Mouse (Mus musculus) urinary bladder, postnatal 4 days (tissue): ENCODE measurements around the gene Cnga1.

Source experiments
- DNase-seq, 2 experiments: peaks; one replicate each; pipeline ENCODE4 v3.0.0; 2021 to 2022; ENCODE audit warnings: low spot score in 2 of 2

Cnga1 gene

GRCm38 (mm10) chr5:72644175-72644574 is at the start of gene Cnga1:
Gene Cnga1 (minus strand): TSS chr5:72644275.
- no peak for DNase-seq

DNA sequence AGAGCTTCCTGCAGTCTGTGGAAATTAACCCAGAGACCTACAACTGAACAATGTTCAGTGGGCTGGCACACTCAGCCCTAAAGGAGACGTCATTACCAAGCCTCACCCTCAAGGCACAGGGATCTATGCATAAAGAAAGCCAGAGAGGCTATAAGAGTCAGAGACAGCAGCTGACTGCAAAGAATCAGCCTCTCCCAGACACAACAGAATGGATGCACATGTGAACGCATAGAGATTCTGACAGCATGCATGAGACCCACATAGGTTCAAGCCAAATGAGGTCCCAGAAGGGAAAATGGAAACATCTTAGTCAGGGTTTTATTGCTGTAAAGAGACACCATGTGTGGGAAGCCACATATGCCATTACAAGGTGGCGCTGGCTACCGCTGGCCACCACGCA is 46.4 kb upstream of the Cnga1 start:
- DNase-seq = no peak

GRCm38 (mm10) chr5:72689556-72689955 is 45.5 kb upstream of the Cnga1 start:
- no peak for DNase-seq

DNA sequence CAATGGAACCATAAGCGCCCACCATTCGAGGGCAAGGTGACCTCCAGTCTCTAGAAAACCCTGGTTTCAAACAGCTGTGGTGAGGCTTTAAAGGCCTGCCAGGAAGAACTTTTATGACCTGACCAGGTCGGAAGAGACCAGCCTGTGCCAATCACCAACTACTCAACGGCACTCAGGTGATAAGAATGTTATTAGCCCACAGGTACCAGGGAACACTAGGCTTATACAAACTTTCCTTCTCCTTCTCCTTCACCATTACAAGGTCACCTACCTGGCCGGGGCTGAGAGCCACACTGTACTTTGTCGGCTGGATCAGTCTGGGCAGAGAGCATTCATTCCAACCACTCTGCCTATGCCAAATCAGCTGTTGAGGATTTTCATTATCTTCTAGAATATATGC is 37.4 kb upstream of the Cnga1 start:
- DNase-seq = no peak

GRCm38 (mm10) chr5:72674994-72675542 is 31.0 kb upstream of the Cnga1 start:
- DNase-seq = no peak

- DNase-seq = no peak
Measured at GRCm38 (mm10) chr5:72671017-72671699, 27.1 kb upstream of the Cnga1 start.

- no peak for DNase-seq
Measured at GRCm38 (mm10) chr5:72668351-72668750, 24.3 kb upstream of the Cnga1 start.

- DNase-seq = no peak
Measured at GRCm38 (mm10) chr5:72666428-72666827, 22.4 kb upstream of the Cnga1 start.

DNA sequence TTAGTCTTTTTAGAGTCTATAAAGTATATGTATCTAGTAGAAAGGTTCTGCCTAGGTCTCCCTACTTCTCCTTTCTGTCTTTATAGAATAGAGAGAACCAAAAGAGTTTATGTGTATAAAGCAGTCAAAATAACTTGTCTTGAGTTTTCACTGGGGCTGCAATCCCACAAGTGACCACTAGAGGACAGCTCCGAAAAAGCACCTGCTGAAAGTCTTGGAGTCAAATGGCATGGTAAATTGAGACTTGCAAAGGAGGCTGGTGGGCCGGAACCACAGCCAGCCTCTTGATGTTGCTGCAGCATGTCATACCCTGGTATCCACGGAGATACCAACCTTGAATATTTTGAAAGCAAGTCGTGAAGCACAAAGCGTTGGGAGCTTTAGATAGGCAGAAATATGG is 21.2 kb upstream of the Cnga1 start:
- DNase-seq = no peak

GRCm38 (mm10) chr5:72664854-72665253 is 20.8 kb upstream of the Cnga1 start:
- no peak for DNase-seq

GRCm38 (mm10) chr5:72664126-72664525 is 20.1 kb upstream of the Cnga1 start:
- no peak for DNase-seq

GRCm38 (mm10) chr5:72661051-72661781 is 17.1 kb upstream of the Cnga1 start:
- no peak for DNase-seq

DNA sequence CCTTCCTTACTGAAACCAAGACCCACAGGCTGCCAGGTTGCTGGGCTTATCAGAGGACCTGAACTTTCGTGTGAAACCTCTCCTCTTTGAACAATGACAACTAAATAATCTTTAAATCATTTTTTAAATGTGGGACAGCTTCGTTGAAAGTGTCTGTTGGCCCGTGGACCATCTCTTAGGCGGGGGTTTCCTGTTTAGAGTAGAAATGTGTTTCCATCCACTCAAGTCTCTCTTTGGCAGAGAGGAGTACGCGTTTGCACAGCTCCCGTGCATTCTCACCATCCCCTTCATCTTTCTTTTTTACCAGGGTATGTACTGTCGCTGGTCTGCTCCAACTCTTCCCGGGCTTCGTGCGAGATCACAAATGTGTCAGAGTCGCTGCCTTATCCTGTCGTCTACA is 14.3 kb upstream of the Cnga1 start:
- DNase-seq = no peak

DNA sequence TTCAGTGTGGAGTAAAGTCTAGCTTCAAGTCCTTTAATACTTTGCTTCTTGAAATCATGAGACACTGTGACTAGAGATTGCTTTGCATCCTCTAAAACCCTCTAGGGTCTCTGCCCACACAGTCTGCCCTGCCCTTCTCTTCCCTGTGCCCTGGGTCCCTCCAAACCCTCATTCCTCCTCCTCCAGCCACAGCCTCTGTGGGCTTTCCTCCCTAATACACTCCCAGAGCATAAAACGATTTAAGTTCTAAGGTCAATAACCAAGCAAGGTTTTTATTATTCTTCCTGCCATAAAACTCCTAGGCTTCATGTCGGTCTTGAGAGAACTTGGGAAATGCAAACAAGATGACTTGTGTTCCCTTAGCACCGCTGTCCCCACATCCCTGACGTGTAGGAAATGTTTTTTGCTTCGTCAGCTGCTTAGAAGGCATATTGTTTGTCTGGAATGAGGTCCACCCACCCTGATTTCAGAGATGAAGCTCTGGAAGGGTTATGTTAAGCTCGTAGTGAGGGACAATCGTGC is 12.3 kb upstream of the Cnga1 start:
- no peak for DNase-seq

DNA sequence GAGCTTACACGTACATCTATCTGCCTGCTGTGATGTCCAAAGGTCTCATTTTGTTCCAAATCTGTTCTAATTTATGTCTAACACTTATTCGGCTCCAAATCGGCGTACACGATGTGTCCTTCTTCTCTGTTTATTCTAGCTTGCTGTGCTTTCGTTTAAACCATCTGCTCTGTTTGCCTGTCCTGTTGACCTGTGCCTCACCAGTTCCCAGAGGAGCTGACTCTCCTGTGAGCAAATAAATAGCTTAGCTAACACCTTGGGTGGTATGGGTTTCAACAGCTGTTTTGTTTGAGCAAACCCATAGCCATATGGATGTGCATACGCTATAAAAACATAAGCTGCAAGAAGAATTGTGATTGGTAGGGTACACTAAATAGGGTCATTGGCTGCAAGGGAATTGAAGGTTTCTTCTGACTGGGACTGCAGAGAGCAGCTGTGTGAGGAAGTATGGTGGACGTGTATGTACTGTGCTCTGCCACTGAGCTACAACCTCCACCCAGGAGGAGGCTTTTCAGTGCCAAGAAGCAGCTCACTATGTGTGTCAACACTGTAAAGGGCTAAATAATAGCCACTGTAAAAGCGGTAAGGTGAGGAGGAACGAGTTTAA is 9.1 kb upstream of the Cnga1 start:
- peak in 1 of 2 experiments; percentile 2 for DNase-seq

- DNase-seq = no peak
Measured at GRCm38 (mm10) chr5:72648987-72649735, 5.1 kb upstream of the Cnga1 start.

- DNase-seq = peak in 1 of 2 experiments; percentile 55
Measured at GRCm38 (mm10) chr5:72647958-72648595, 4.0 kb upstream of the Cnga1 start.

- DNase-seq = peak; percentile 45 to 68
Measured at GRCm38 (mm10) chr5:72647418-72647907, 3.4 kb upstream of the Cnga1 start, which contains the start of gene Nipal1. Gene Nipal1 (plus strand): TSS chr5:72647795.

DNA sequence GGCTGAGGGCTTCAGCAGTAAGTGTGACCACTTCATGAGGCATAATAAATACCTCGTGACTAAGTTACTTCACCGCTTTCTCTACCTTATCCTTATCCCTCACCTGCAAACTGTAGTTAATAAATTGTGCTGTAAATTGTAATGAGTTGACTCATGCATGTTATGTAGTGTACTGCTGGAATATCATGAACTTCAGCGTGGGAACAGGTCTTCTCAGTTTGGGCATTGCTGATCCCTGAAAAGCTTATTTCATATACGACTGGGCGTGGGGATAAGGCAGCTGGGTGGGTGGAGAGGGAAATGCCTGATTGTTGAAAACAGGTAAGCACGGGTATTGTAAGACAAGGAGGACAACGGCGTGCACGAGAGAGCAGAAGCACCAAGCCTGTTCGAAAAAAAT is 2.9 kb upstream of the Cnga1 start:
- DNase-seq = no peak

- peak in 1 of 2 experiments; percentile 55 for DNase-seq
Measured at GRCm38 (mm10) chr5:72646131-72646530, 2.1 kb upstream of the Cnga1 start.

DNA sequence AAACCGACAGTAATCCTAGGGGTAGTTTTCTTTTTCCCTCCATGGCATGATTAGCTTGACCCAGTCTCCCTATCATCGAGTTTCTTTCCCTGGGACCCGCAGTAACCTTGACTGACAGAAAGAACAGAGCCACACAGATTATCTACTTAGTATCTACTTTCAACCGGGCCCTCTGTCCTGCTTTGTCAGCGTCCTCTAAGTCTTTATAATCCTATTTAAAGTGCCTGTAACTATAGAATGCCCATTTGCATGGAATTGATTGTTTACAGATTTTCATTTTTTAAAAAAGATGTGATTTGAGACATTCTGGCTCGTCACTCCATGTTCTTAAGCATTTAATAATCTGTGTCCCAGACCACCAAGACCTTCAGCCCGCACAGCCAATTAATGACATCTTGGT is 420 bp downstream of the Cnga1 start:
- peak in 1 of 2 experiments; percentile 10 for DNase-seq
